Mouse (Mus musculus) lung, postnatal 14 days (tissue): Measurements from ENCODE around the gene Sap18.
"Not testable (repeated sequence)": the region's sequence is repeated elsewhere in the genome, so short reads cannot be mapped to it uniquely, and the experiment has no call there.

Source experiments
- DNase-seq: peaks from one replicate; pipeline ENCODE4 v3.0.0; 2021

Gene Sap18

GRCm38 (mm10) chr14:57827284-57827683 is 29.3 kb downstream of the Sap18 start:
- no peak for DNase-seq

- DNase-seq, result peak; percentile 37
Observed at GRCm38 (mm10) chr14:57833526-57833925, 35.5 kb downstream of the Sap18 start.

DNA sequence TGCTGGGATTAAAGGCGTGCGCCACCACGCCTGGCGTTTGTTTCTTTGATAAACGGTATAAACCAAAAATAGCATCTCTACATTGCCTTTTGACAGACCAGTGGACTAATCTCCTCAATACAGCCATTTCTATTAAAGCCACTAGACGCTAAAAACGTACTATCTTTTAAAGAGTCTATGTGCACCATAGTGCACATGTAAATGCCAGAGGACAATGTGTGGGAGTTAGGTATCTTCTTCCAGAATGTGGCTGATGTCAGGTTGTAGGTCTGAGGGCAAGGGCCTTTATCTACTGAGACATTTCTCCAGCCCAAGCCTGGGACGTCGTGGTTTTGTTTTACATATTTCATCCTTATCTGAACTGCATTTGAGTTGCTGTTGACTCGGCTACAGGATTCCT is 37.2 kb downstream of the Sap18 start:
- no peak for DNase-seq

GRCm38 (mm10) chr14:57844535-57844934 is 46.6 kb downstream of the Sap18 start:
- DNase-seq, result no peak

- not testable (repeated sequence) for DNase-seq
Observed at GRCm38 (mm10) chr14:57848061-57848460, 50.1 kb downstream of the Sap18 start.

- DNase-seq, result no peak
Observed at GRCm38 (mm10) chr14:57848646-57849045, 50.7 kb downstream of the Sap18 start.

GRCm38 (mm10) chr14:57850330-57850729 is 52.4 kb downstream of the Sap18 start:
- DNase-seq, result no peak

DNA sequence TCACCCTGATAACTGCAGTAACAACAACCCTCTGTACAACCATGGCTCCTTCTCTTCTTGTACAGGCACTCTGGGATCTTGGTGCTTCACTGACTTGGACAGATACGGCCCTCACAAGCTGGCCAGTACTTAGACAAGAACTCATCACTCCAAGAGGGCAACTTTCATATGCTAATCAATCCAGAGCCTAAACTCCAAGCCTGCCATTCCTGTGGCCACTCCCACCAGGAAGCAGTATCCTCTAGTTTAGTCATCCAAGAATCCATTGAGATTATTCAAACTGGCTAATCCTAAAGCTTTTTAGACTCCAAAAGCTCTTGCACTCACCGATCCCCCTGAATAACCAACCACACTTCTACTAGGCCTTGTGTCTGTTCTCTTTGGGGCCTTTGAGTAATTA is 55.0 kb downstream of the Sap18 start:
- no peak for DNase-seq

GRCm38 (mm10) chr14:57856037-57856436 is 58.1 kb downstream of the Sap18 start:
- DNase-seq, result not testable (repeated sequence)
